Mouse (Mus musculus): Measurements from ENCODE around the gene Mars2.

GRCm38 (mm10) chr1:55213936-55214335 lies 23.0 kb upstream of the Mars2 start:
- TF ChIP-seq CTCF (IDR thresholded peaks at IDR 0.05; ENCODE audit: control insufficient read depth, insufficient read depth, insufficient replicate concordance, low read depth, low read length) (no peak), POLR2A (IDR thresholded peaks at IDR 0.05; ENCODE audit: control insufficient read depth, low read depth, low read length) (no peak)
